19 mouse cellular contexts compared by ENCODE assay signal in the genomic region with DNA sequence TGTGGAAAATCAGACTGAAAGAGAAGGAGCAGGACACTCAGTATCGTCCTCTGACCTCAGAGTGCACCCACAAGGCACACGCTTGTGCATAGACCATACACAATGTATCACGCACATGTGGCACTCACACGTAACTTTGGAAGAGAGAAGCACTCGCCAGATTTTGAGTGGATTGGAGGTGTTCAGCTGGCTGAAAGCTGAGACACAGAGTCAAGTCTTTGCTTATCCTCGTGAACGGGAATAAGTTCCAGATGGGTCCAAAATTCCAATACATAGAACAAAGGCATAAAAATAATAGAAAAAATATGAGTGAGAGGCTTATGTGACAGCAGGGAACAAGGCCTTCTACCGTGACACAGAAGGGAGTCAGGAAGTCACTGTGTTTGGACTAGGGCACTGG. TPM values are rescaled to one million over a fixed set of nuclear protein-coding genes. Genes with fewer than 3 reads are reported as not detected.
A peak's percentile ranks its signal among the peaks of the same experiment; 100 is the strongest.
DNase-seq lines count a peak whose midpoint lies in the region; ATAC-seq and TF ChIP-seq lines count a peak whose summit lies in the region.
"Had no signal": no experiment of that assay in that cellular context is flagged by ENCODE, and none has a peak within 500 bp of the region (broad histone marks: within the 10 kb centered on the region; RNA-seq: fewer than 3 reads in every experiment).

No protein-coding gene starts in this region.

- no peaks in the 10 kb centered on the region for H3K9me3 ChIP-seq in kidney, postnatal 0 days (replicated peaks; ENCODE audit: low read length)
- H3K9me3 ChIP-seq in stomach, embryonic 16.5 days (replicated peaks; ENCODE audit: control insufficient read depth, low read length): 0 out of 2 replicates have a peak, but pooled peaks cover 3% of the 10 kb centered on the region
- no peaks in the 10 kb centered on the region for H3K9me3 ChIP-seq in intestine, embryonic 15.5 days
- H3K9me3 ChIP-seq: heart, embryonic 12.5 days had no signal

- H3K4me1 ChIP-seq in kidney, postnatal 0 days (replicated peaks; ENCODE audit: insufficient read depth, low read length): peaks cover 4% of the 10 kb centered on the region; the same call in 1 of the 2 replicates
- peaks cover 12% of the 10 kb centered on the region; the same call in 1 of the 2 replicates for H3K4me1 ChIP-seq in stomach, embryonic 16.5 days (ENCODE audit: control insufficient read depth, insufficient read depth, low read length)
- H3K4me1 ChIP-seq in intestine, embryonic 15.5 days (replicated peaks): no peaks in the 10 kb centered on the region; the same call in none of the 2 replicates
- H3K4me1 ChIP-seq: heart, embryonic 12.5 days; midbrain, embryonic 12.5 days had no signal

- H3K36me3 ChIP-seq in kidney, postnatal 0 days (ENCODE audit: insufficient read depth, low read length): no peaks in the 10 kb centered on the region
- no peaks in the 10 kb centered on the region for H3K36me3 ChIP-seq in stomach, embryonic 16.5 days (ENCODE audit: control insufficient read depth, insufficient read depth, low read length)
- no peaks in the 10 kb centered on the region for H3K36me3 ChIP-seq in intestine, embryonic 15.5 days
- H3K36me3 ChIP-seq: heart, embryonic 12.5 days; midbrain, embryonic 12.5 days had no signal

- peak overlapping the region; percentile 37; the same call in 1 of the 2 replicates for H3K27ac ChIP-seq in kidney, postnatal 0 days
- H3K27ac ChIP-seq in stomach, embryonic 16.5 days (ENCODE audit: low read length): peak overlapping the region; percentile 35; the same call in 1 of the 2 replicates
- H3K27ac ChIP-seq in intestine, embryonic 15.5 days: no peak overlapping the region
- H3K27ac ChIP-seq: midbrain, embryonic 12.5 days had no signal

- no peak overlapping the region for H3K4me3 ChIP-seq in kidney, postnatal 0 days (replicated peaks; ENCODE audit: low read depth, low read length)
- no peak overlapping the region for H3K4me3 ChIP-seq in stomach, embryonic 16.5 days (replicated peaks; ENCODE audit: low read length)
- no peak overlapping the region for H3K4me3 ChIP-seq in intestine, embryonic 15.5 days (replicated peaks)
- H3K4me3 ChIP-seq: heart, embryonic 12.5 days; midbrain, embryonic 12.5 days; myocyte had no signal

- peak; percentile 39 for DNase-seq in embryo, embryonic 10.5 days (ENCODE audit: low spot score)
- DNase-seq in embryo, embryonic 10 days (ENCODE audit: low spot score): no peak
- no peak for DNase-seq in kidney, postnatal 0 days (ENCODE audit: low spot score)
- DNase-seq in kidney, adult 11 months: no peak
- DNase-seq in forelimb bud, embryonic 11.5 days (ENCODE audit: low read depth, low spot score): peak; percentile 66
- no peak for DNase-seq in right cerebral cortex, postnatal 10 days (ENCODE audit: low spot score in 2 of 2)
- DNase-seq: cerebellum, adult 9-10 months; gastrocnemius, postnatal 36 days; heart, postnatal 4 days; layer of hippocampus, adult 9-11 months; lung, adult 2 months; lung, postnatal 4 days had no signal

- no peak for TF ChIP-seq CTCF in kidney, postnatal 0 days (IDR thresholded peaks at IDR 0.05; ENCODE audit: low read depth)

- no peak overlapping the region for H3K9ac ChIP-seq in kidney, postnatal 0 days (ENCODE audit: low read depth, low read length)
- no peak overlapping the region for H3K9ac ChIP-seq in stomach, embryonic 16.5 days (ENCODE audit: low read length)
- H3K9ac ChIP-seq in intestine, embryonic 15.5 days: no peak overlapping the region
- H3K9ac ChIP-seq: heart, embryonic 12.5 days; midbrain, embryonic 12.5 days had no signal

- WGBS in kidney, postnatal 0 days: 50% methylated on average over 8 of the region's 8 CpGs
- WGBS in stomach, embryonic 16.5 days: 51% methylated on average over 8 of the region's 8 CpGs
- WGBS in intestine, embryonic 15.5 days: 47% methylated on average over 8 of the region's 8 CpGs

- H3K27me3 ChIP-seq in kidney, postnatal 0 days (ENCODE audit: insufficient read depth, low read length): no peaks in the 10 kb centered on the region
- H3K27me3 ChIP-seq in stomach, embryonic 16.5 days (ENCODE audit: control insufficient read depth, insufficient read depth, low read length): no peaks in the 10 kb centered on the region
- H3K27me3 ChIP-seq in intestine, embryonic 15.5 days (replicated peaks): no peaks in the 10 kb centered on the region
- H3K27me3 ChIP-seq: heart, embryonic 12.5 days; midbrain, embryonic 12.5 days had no signal

- no peak for ATAC-seq in kidney, postnatal 0 days (replicated peaks; ENCODE audit: low FRiP score, low read depth)
- no peak for ATAC-seq in stomach, embryonic 16.5 days (ENCODE audit: insufficient read depth, low FRiP score)
- ATAC-seq in intestine, embryonic 15.5 days: no peak
- ATAC-seq: inflammation-experienced regulatory T-cells, adult 6 months had no signal

- H3K4me2 ChIP-seq in kidney, postnatal 0 days (ENCODE audit: low read length): no peak overlapping the region
- no peak overlapping the region for H3K4me2 ChIP-seq in stomach, embryonic 16.5 days (ENCODE audit: low read depth, low read length)
- no peak overlapping the region for H3K4me2 ChIP-seq in intestine, embryonic 15.5 days (replicated peaks)
- H3K4me2 ChIP-seq: heart, embryonic 12.5 days; liver, embryonic 11.5 days; midbrain, embryonic 12.5 days had no signal

RNA-seq across cellular contexts. Expression of a gene that starts 36.6 kb away (rescaled TPM):
- 22.7 and 24.9 TPM in 2 replicates for polyA plus RNA-seq in kidney, postnatal 0 days (2015; fragmentation: Nextera tagmentation; extraction: Ambion mirVana)
- polyA plus RNA-seq in stomach, embryonic 16.5 days (2015; fragmentation: Nextera tagmentation; extraction: Ambion mirVana): 20.1 and 20.6 TPM in 2 replicates
- polyA plus RNA-seq in intestine, embryonic 15.5 days (2015; fragmentation: Nextera tagmentation; extraction: Ambion mirVana): 16.3 and 17.0 TPM in 2 replicates

Comparison
In these comparisons a context has a peak if more than half of its experiments do, and no peak if none do; other contexts are left out.
1. DNase-seq: peak in embryo, embryonic 10.5 days (single experiment) and forelimb bud, embryonic 11.5 days (single experiment); none in embryo, embryonic 10 days (single experiment), kidney, postnatal 0 days (single experiment), kidney, adult 11 months (single experiment) and right cerebral cortex, postnatal 10 days (0 of 2).